Mouse (Mus musculus) midbrain, postnatal 0 days (tissue): ENCODE measurements around the gene Sike1. TPM values are rescaled to one million over a fixed set of nuclear protein-coding genes. Genes with fewer than 3 reads are reported as not detected.
A peak's percentile ranks its signal among the peaks of the same experiment; 100 is the strongest.

Experiments used
- ATAC-seq: fragments of 200-750 bp; cut with Nextera tagmentation; 2 replicates; pipeline ENCODE4 v1.8.0; 2017; ENCODE audit warnings: moderate number of reproducible peaks, mild to moderate bottlenecking, moderate TSS enrichment, moderate library complexity; ENCODE audit not compliant: low FRiP score
- DNase-seq: peaks from one replicate; pipeline ENCODE4 v3.0.0-alpha.2; 2015; ENCODE audit warnings: low spot score
- H3K27ac ChIP-seq: fragments of 300-500 bp; sonication (generic); 2 replicates; pipeline ENCODE4 v1.5.1; 2014; ENCODE audit warnings: low read depth, mild to moderate bottlenecking, low read length, mixed read lengths
- H3K27me3 ChIP-seq: fragments of 300-500 bp; sonication (generic); 2 replicates; pipeline ENCODE4 v1.6.1; 2014; ENCODE audit warnings: low read length, control low read depth, mixed read lengths; ENCODE audit not compliant: insufficient read depth
- H3K36me3 ChIP-seq: fragments of 300-500 bp; sonication (generic); 2 replicates; pipeline ENCODE4 v1.6.1; 2014; ENCODE audit warnings: low read length, control low read depth, mixed read lengths; ENCODE audit not compliant: insufficient read depth
- H3K4me1 ChIP-seq: fragments of 300-500 bp; sonication (generic); 2 replicates; pipeline ENCODE4 v1.6.1; 2014; ENCODE audit warnings: mild to moderate bottlenecking, control low read depth, antibody characterized with exemption, low read length, mixed read lengths; ENCODE audit not compliant: insufficient read depth
- H3K4me2 ChIP-seq: fragments of 300-500 bp; sonication (generic); 2 replicates; pipeline ENCODE4 v1.6.1; 2014; ENCODE audit warnings: low read depth, mild to moderate bottlenecking, low read length, mixed read lengths; ENCODE audit not compliant: poor library complexity, severe bottlenecking
- H3K4me3 ChIP-seq: fragments of 300-500 bp; sonication (generic); 2 replicates; pipeline ENCODE4 v1.5.1; 2014; ENCODE audit warnings: low read depth, mild to moderate bottlenecking, low read length, moderate library complexity
- H3K9ac ChIP-seq: fragments of 300-500 bp; sonication (generic); replicated peaks from 2 replicates; pipeline ENCODE4 v1.6.1; 2014; ENCODE audit warnings: mild to moderate bottlenecking, low read length, moderate library complexity, mixed read lengths; ENCODE audit not compliant: poor library complexity, severe bottlenecking
- H3K9me3 ChIP-seq: fragments of 300-500 bp; sonication (generic); 2 replicates; pipeline ENCODE4 v1.6.1; 2016; ENCODE audit warnings: low read length, control low read depth
- CTCF ChIP-seq: IDR thresholded peaks from 2 replicates; pipeline ENCODE4 v1.5.1; 2016; ENCODE audit warnings: antibody characterized with exemption, mild to moderate bottlenecking
- WGBS: fragments of 180-500 bp; shearing (Covaris S2); extraction: QIAGEN DNeasy Blood & Tissue Kit; methylation state at CpG from one replicate; pipeline ENCODE4 v1.1.7; 2014; 5-methylcytosine and 5-hydroxymethylcytosine counted together
- polyA plus RNA-seq: library from polyadenylated mRNA; unstranded; fragments of >200 nt; fragmentation: Nextera tagmentation; extraction: Ambion mirVana; gene quantifications from 2 replicates; pipeline ENCODE4 v1.2.1, GENCODE M21; 2015
- total RNA-seq: library from RNA; depleted of rRNA; stranded (reverse); fragments of >200 nt; gene quantifications from 2 replicates; pipeline ENCODE4 v1.2.3, GENCODE M21; 2014; rRNA removed

Sike1 gene
- total RNA-seq: 49.1 and 88.9 TPM in 2 replicates
- polyA plus RNA-seq: 42.4 and 48.3 TPM in 2 replicates

DNA sequence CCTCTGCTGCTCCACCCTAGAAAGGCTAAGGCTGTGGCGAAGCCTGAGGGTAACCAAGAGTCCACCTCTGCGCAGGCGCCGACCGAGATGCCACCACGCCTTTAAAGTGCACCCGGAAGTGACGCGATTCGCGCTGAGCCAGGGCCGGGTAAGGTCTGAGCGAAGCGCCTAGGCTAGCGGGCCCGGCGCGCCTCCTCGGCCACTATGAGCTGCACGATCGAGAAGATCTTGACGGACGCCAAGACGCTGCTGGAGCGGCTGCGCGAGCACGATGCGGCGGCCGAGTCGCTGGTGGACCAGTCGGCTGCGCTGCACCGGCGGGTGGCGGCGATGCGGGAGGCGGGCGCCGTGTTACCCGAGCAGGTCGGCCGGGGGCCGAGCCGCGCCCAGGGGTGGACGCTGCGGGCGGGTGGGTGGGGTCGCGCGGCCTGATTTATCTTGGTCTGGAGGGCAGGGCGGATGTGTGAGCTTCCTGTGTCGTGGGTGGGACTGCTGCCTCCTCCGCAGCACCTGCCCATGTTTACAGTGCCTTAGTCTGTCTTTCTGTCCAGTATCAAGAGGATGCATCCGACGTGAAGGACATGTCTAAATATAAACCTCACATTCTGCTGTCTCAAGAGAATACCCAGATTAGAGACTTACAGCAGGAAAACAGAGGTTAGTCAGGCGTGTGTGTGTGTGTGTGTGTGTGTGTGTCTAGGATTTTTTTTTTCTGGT is at the start of gene Sike1:
TSS of gene Sike1 (plus strand) at position 104 of the 717 bp plus-strand sequence.
- Histone ChIP-seq H3K9me3 (no peaks in the 10 kb centered on the region), H3K4me2 (peak within 1 kb of the TSS; percentile 65), H3K9ac (peak within 1 kb of the TSS; percentile 90), H3K36me3 (peaks cover 22% of the 10 kb centered on the region), H3K27ac (peak within 1 kb of the TSS; percentile 82), H3K27me3 (no peaks in the 10 kb centered on the region), H3K4me3 (peak within 1 kb of the TSS; percentile 85), H3K4me1 (peaks cover 7% of the 10 kb centered on the region; the same call in 1 of the 2 replicates)
- under 1% methylated on average over 41 of the region's 60 CpGs for WGBS
- DNase-seq (peak; percentile 93), ATAC-seq (peak; percentile 97)
- TF ChIP-seq CTCF: no peak

- H3K4me1 ChIP-seq: no peaks in the 10 kb centered on the region
- no peak overlapping the region for H3K9ac ChIP-seq
- no peak overlapping the region for H3K4me2 ChIP-seq
- H3K27me3 ChIP-seq: no peaks in the 10 kb centered on the region
- no peaks in the 10 kb centered on the region for H3K9me3 ChIP-seq
- ATAC-seq (no peak), DNase-seq (no peak)
- 92% methylated on average over 3 of the region's 3 CpGs for WGBS
- no peaks in the 10 kb centered on the region for H3K36me3 ChIP-seq
- H3K4me3 ChIP-seq: no peak overlapping the region
- H3K27ac ChIP-seq: no peak overlapping the region
- no peak for TF ChIP-seq CTCF
Observed at GRCm38 (mm10) chr3:102946312-102946711, 49.2 kb upstream of the Sike1 start.

- no peak for DNase-seq
- 41% methylated on average over 5 of the region's 5 CpGs for WGBS
- H3K9me3 ChIP-seq: no peaks in the 10 kb centered on the region
- no peaks in the 10 kb centered on the region for H3K36me3 ChIP-seq
- no peaks in the 10 kb centered on the region for H3K27me3 ChIP-seq
- no peak overlapping the region for H3K27ac ChIP-seq
- no peak overlapping the region for H3K9ac ChIP-seq
- no peak overlapping the region for H3K4me3 ChIP-seq
- ATAC-seq: no peak
- no peak overlapping the region for H3K4me2 ChIP-seq
- TF ChIP-seq CTCF: no peak
- no peaks in the 10 kb centered on the region for H3K4me1 ChIP-seq
Observed at GRCm38 (mm10) chr3:102946861-102947260, 48.6 kb upstream of the Sike1 start.

DNA sequence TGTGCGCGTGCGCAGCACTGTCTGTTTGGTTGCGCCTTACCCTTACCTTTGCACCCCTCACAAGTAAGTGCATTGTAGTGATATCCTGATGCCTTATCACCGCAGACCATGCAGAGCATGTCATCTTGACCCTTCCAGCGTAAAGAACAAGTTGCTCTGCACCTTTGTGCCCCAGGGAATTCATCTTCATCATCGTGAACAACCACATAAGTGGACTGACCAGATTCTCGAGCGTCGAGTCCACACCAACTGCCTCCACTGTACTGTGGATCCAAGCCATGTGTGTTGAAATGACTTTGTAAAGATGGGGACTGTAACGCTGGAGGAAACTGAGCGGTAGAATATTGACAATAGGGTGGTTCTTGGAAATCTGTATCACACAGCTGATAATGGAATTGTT is 41.0 kb upstream of the Sike1 start:
- ATAC-seq (no peak), DNase-seq (no peak)
- Histone ChIP-seq H3K27me3 (no peaks in the 10 kb centered on the region), H3K4me2 (no peak overlapping the region), H3K4me1 (no peaks in the 10 kb centered on the region), H3K4me3 (no peak overlapping the region), H3K36me3 (no peaks in the 10 kb centered on the region), H3K9ac (no peak overlapping the region), H3K27ac (no peak overlapping the region), H3K9me3 (no peaks in the 10 kb centered on the region)
- TF ChIP-seq CTCF: no peak
- 94% methylated on average over 12 of the region's 12 CpGs for WGBS

DNA sequence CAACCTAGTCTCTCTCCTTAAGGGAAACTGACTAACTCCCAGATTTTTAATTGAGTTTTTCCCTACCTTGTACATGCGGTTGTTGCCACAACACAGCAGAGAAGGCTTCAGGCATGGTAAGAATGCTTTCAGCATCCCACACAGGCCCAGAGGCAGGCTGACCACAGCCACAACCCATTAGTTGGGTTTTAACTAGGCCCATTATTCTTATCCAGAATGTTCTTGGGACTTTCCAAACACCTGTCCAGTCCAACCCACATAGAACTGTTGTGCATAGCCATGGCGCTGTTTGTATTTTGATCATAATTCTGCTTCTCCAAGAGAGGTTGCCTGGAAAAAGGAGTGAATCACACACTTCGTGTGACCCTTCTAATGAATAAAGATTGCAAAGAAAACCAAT is 40.4 kb upstream of the Sike1 start:
- no peaks in the 10 kb centered on the region for H3K9me3 ChIP-seq
- no peak overlapping the region for H3K9ac ChIP-seq
- no peaks in the 10 kb centered on the region for H3K4me1 ChIP-seq
- DNase-seq (no peak), ATAC-seq (no peak)
- H3K4me2 ChIP-seq: no peak overlapping the region
- H3K4me3 ChIP-seq: no peak overlapping the region
- H3K27me3 ChIP-seq: no peaks in the 10 kb centered on the region
- no peak for TF ChIP-seq CTCF
- H3K27ac ChIP-seq: no peak overlapping the region
- 93% methylated on average over 3 of the region's 3 CpGs for WGBS
- no peaks in the 10 kb centered on the region for H3K36me3 ChIP-seq

DNA sequence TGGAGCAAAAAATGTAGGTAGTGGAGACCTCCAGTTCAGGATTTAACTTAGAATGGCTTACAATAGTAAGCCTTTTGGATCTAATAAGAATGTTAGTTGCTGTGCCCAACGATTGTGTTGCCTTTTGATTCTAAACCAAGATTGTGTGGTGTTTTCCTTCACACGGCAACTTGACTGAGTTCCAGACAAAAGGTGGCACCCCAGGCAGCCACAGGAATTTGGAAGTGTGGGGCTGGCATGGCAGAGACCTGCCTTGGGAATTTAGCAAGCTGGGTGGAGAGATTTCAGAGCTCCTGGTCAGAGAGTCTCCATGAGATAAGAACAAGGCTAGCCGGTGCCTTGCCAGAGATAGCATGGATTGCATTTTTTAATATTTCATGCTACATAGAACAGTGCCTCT is 39.9 kb upstream of the Sike1 start:
- H3K4me3 ChIP-seq: no peak overlapping the region
- no peak for DNase-seq
- ATAC-seq: no peak
- 49% methylated on average over 3 of the region's 3 CpGs for WGBS
- no peak overlapping the region for H3K4me2 ChIP-seq
- H3K36me3 ChIP-seq: no peaks in the 10 kb centered on the region
- TF ChIP-seq CTCF: no peak
- H3K4me1 ChIP-seq: no peaks in the 10 kb centered on the region
- H3K27me3 ChIP-seq: no peaks in the 10 kb centered on the region
- H3K9me3 ChIP-seq: no peaks in the 10 kb centered on the region
- H3K9ac ChIP-seq: no peak overlapping the region
- no peak overlapping the region for H3K27ac ChIP-seq
